Mouse (Mus musculus) CH12.LX (cell line): ENCODE results near the gene Tubd1. TPM values are rescaled to one million over a fixed set of nuclear protein-coding genes. Genes with fewer than 3 reads are reported as not detected.

Experiments used
- DNase-seq: peaks from one replicate; pipeline ENCODE4 v3.0.0-alpha.2; 2013; ENCODE audit errors: extremely low read depth
- H3K27ac ChIP-seq: 2 replicates; pipeline ENCODE4 v1.5.1; 2012; ENCODE audit warnings: low read depth, mild to moderate bottlenecking, control low read depth, moderate library complexity; ENCODE audit not compliant: insufficient read depth
- H3K27me3 ChIP-seq: replicated peaks from 2 replicates; pipeline ENCODE3; 2012; ENCODE audit warnings: inconsistent platforms
- H3K36me3 ChIP-seq, 2 experiments: replicated peaks in 1 of 2; 2 replicates each; pipeline versions ENCODE3 to v1.6.1; 2012; ENCODE audit warnings: inconsistent platforms in 1 of 2, low read length in 1 of 2, mild to moderate bottlenecking in 1 of 2, mixed read lengths in 1 of 2, moderate library complexity in 1 of 2; ENCODE audit not compliant: control insufficient read depth in 1 of 2, insufficient read depth in 1 of 2
- H3K4me1 ChIP-seq, 2 experiments: 2 replicates each; pipeline ENCODE4 v1.6.1; 2012; ENCODE audit warnings: inconsistent platforms in 1 of 2, moderate library complexity in 1 of 2; ENCODE audit not compliant: insufficient read depth in 2 of 2, control insufficient read depth in 1 of 2
- H3K4me2 ChIP-seq: 2 replicates; pipeline ENCODE4 v1.6.1; 2012; ENCODE audit warnings: low read depth, mild to moderate bottlenecking, control low read depth; ENCODE audit not compliant: poor library complexity, insufficient read depth, severe bottlenecking
- H3K4me3 ChIP-seq, 3 experiments: fragments of 150-350 bp in 1 of 3; sonication (generic) in 1 of 3; replicated peaks in 1 of 3; 2 replicates each; pipeline versions ENCODE3 to v1.5.1; 2011 to 2012; ENCODE audit warnings: low read depth in 2 of 3, low read length in 2 of 3, mild to moderate bottlenecking in 2 of 3, moderate library complexity in 2 of 3, control low read depth in 1 of 3, improper control_type of control experiment in 1 of 3, inconsistent platforms in 1 of 3, mixed read lengths in 1 of 3; ENCODE audit not compliant: poor library complexity in 1 of 3
- H3K79me2 ChIP-seq: replicated peaks from 2 replicates; pipeline ENCODE4 v1.6.1; 2012; ENCODE audit warnings: mild to moderate bottlenecking, moderate library complexity; ENCODE audit not compliant: control insufficient read depth, poor library complexity, insufficient read depth, severe bottlenecking; ENCODE audit errors: extremely low read depth
- H3K9ac ChIP-seq: 2 replicates; pipeline ENCODE4 v1.6.1; 2012; ENCODE audit warnings: low read depth, mild to moderate bottlenecking, control low read depth, moderate library complexity; ENCODE audit not compliant: insufficient read depth
- H3K9me3 ChIP-seq: replicated peaks from 2 replicates; pipeline ENCODE3; 2012; ENCODE audit warnings: low read length, inconsistent platforms, mixed read lengths
- CHD1 ChIP-seq: IDR thresholded peaks from 2 replicates; pipeline ENCODE4 v1.6.1; 2012; ENCODE audit warnings: low read depth, low read length, improper control_type of control experiment, inconsistent platforms
- CHD2 ChIP-seq: IDR thresholded peaks from 2 replicates; pipeline ENCODE4 v1.6.1; 2011; ENCODE audit warnings: low read length, improper control_type of control experiment
- CTCF ChIP-seq, 2 experiments: IDR thresholded peaks in 1 of 2; conservative IDR thresholded peaks in 1 of 2; 2 replicates each; pipeline ENCODE4 v1.5.1; 2011 to 2012; ENCODE audit warnings: low read depth in 2 of 2, low read length in 2 of 2, improper control_type of control experiment in 1 of 2, inconsistent platforms in 1 of 2, mild to moderate bottlenecking in 1 of 2, moderate library complexity in 1 of 2
- ELF1 ChIP-seq: IDR thresholded peaks from 2 replicates; pipeline ENCODE4 v1.6.1; 2014; ENCODE audit warnings: low read depth, mild to moderate bottlenecking, inconsistent platforms, low read length, improper control_type of control experiment
- GABPA ChIP-seq: IDR thresholded peaks from 2 replicates; pipeline ENCODE4 v1.6.1; 2012; ENCODE audit warnings: low read depth, low read length, improper control_type of control experiment, inconsistent platforms; ENCODE audit not compliant: insufficient replicate concordance
- HCFC1 ChIP-seq: IDR thresholded peaks from 2 replicates; pipeline ENCODE4 v1.6.1; 2012; ENCODE audit warnings: low read depth, mild to moderate bottlenecking, inconsistent platforms, low read length, improper control_type of control experiment
- IRF4 ChIP-seq: IDR thresholded peaks from 2 replicates; pipeline ENCODE4 v1.6.1; 2014; ENCODE audit warnings: low read depth, mild to moderate bottlenecking, inconsistent platforms, low read length, improper control_type of control experiment
- JUND ChIP-seq: conservative IDR thresholded peaks from 2 replicates; pipeline ENCODE4 v1.6.1; 2011; ENCODE audit warnings: low read depth, low read length, improper control_type of control experiment
- MAFK ChIP-seq: IDR thresholded peaks from 2 replicates; pipeline ENCODE4 v1.6.1; 2011; ENCODE audit warnings: low read length, improper control_type of control experiment; ENCODE audit not compliant: insufficient replicate concordance
- MXI1 ChIP-seq: IDR thresholded peaks from 2 replicates; pipeline ENCODE4 v1.6.1; 2011; ENCODE audit warnings: mild to moderate bottlenecking, low read depth, low read length, improper control_type of control experiment
- MYC ChIP-seq: IDR thresholded peaks from 2 replicates; pipeline ENCODE4 v1.6.1; 2011; ENCODE audit warnings: low read depth, mild to moderate bottlenecking, improper control_type of control experiment, low read length
- NELFE ChIP-seq: IDR thresholded peaks from 2 replicates; pipeline ENCODE4 v1.6.1; 2011; ENCODE audit warnings: low read depth, low read length, improper control_type of control experiment
- PAX5 ChIP-seq: IDR thresholded peaks from 2 replicates; pipeline ENCODE4 v1.6.1; 2012; ENCODE audit warnings: low read length, inconsistent platforms, mixed read lengths
- RAD21 ChIP-seq: IDR thresholded peaks from 2 replicates; pipeline ENCODE4 v1.6.1; 2011; ENCODE audit warnings: low read depth, mild to moderate bottlenecking, low read length, improper control_type of control experiment, moderate library complexity
- RCOR1 ChIP-seq: conservative IDR thresholded peaks from 2 replicates; pipeline ENCODE4 v1.6.1; 2012; ENCODE audit warnings: low read depth, mild to moderate bottlenecking, inconsistent platforms, low read length, improper control_type of control experiment
- SMC3 ChIP-seq: IDR thresholded peaks from 2 replicates; pipeline ENCODE4 v1.6.1; 2011; ENCODE audit warnings: low read depth, low read length, improper control_type of control experiment
- USF1 ChIP-seq: IDR thresholded peaks from 2 replicates; pipeline ENCODE4 v1.6.1; 2014; ENCODE audit warnings: low read depth, mild to moderate bottlenecking, inconsistent platforms, low read length, improper control_type of control experiment
- ZKSCAN1 ChIP-seq: IDR thresholded peaks from 2 replicates; pipeline ENCODE4 v1.6.1; 2012; ENCODE audit warnings: low read depth, inconsistent platforms, low read length, improper control_type of control experiment, borderline replicate concordance
- dilution Hi-C: fragments of 300-500 bp; cut with MboI; formaldehyde crosslinking; loops from 2 replicates; pipeline ENCODE4 v1.14.3; 2020; ENCODE audit warnings: low sequenced_read_pairs; ENCODE audit not compliant: extremely low pct_unique_long_range_greater_than_20kb, extremely low pct_ligation_motif_present
- in situ Hi-C: fragments of 300-500 bp; cut with MboI; formaldehyde crosslinking; loops from 3 replicates; pipeline ENCODE4 v1.14.3; 2019; ENCODE audit warnings: low sequenced_read_pairs, low pct_ligation_motif_present, low pct_unique_long_range_greater_than_20kb, mixed read lengths
- polyA plus RNA-seq: library from polyadenylated mRNA; unstranded; fragments of >175 nt; gene quantifications from 2 replicates; pipeline ENCODE4 v1.2.1, GENCODE M21; 2012; ENCODE audit warnings: low read depth; ENCODE audit not compliant: insufficient read length
- total RNA-seq, 2 experiments: library from RNA; depleted of rRNA; stranded (reverse); fragments of 300-350 nt in 1 of 2; fragments of >200 nt in 1 of 2; gene quantifications; 2 replicates each; pipeline ENCODE4 v1.2.3; 2012 to 2014

The Tubd1 gene
- total and polyA plus RNA-seq, 3 experiments: 9.7 to 12.6 (median 11.9) TPM

- TF ChIP-seq ZKSCAN1 (no peak), PAX5 (no peak), MAFK (no peak), GABPA (no peak), NELFE (no peak), USF1 (no peak), RCOR1 (no peak), IRF4 (no peak), SMC3 (no peak), CTCF (conservative IDR thresholded peaks at IDR 0.05 in 1 of 2, IDR thresholded peaks at IDR 0.05 in 1 of 2; ENCODE audit: low read depth in 2 of 2, low read length in 2 of 2) (no peak), ELF1 (no peak), RAD21 (no peak), CHD1 (no peak), CHD2 (no peak), JUND (no peak)
- Histone ChIP-seq H3K79me2 (peaks cover 44% of the 10 kb centered on the region), H3K4me1 (peaks cover 8 to 41% of the 10 kb centered on the region in 2 experiments; a peak in 3 of 4 replicates), H3K4me2 (peak overlapping the region; percentile 98), H3K36me3 (peaks cover 9 to 29% of the 10 kb centered on the region in 2 experiments), H3K27me3 (no peaks in the 10 kb centered on the region), H3K9me3 (no peaks in the 10 kb centered on the region), H3K4me3 (peak overlapping the region; percentile 64 to 91 (median 83)), H3K27ac (no peak overlapping the region), H3K9ac (peak overlapping the region; percentile 76)
- no peak for DNase-seq
- in situ Hi-C loops: no loop called here
- dilution Hi-C loops: no loop called here
Observed at GRCm38 (mm10) chr11:86545556-86545955, 765 bp downstream of the Tubd1 start.

- Histone ChIP-seq H3K36me3 (peaks cover 12 to 29% of the 10 kb centered on the region in 2 experiments), H3K9ac (no peak overlapping the region), H3K79me2 (peaks cover 26% of the 10 kb centered on the region), H3K4me1 (peaks cover 6 to 25% of the 10 kb centered on the region in 2 experiments; a peak in 3 of 4 replicates), H3K27ac (no peak overlapping the region), H3K4me3 (no peak overlapping the region), H3K27me3 (no peaks in the 10 kb centered on the region), H3K9me3 (no peaks in the 10 kb centered on the region), H3K4me2 (no peak overlapping the region)
- DNase-seq: peak; percentile 35
- dilution Hi-C loops: no loop called here
- in situ Hi-C loops: no loop called here
- no peak for TF ChIP-seq MAFK
- no peak for TF ChIP-seq HCFC1
- TF ChIP-seq RAD21: peak; percentile 22
- TF ChIP-seq MYC: no peak
- no peak for TF ChIP-seq SMC3
- TF ChIP-seq MXI1: no peak
- TF ChIP-seq CTCF (conservative IDR thresholded peaks at IDR 0.05 in 1 of 2, IDR thresholded peaks at IDR 0.05 in 1 of 2; ENCODE audit: low read depth in 2 of 2, low read length in 2 of 2): peak in 1 of 2 experiments; percentile 49; a peak in 2 of 4 replicates
Observed at GRCm38 (mm10) chr11:86547412-86547811, 2.6 kb downstream of the Tubd1 start.
